ENCODE assay signal across 8 mouse cellular contexts in genomic region chr8:46211611-46212071, GRCm38 (mm10). TPM values are rescaled to one million over a fixed set of nuclear protein-coding genes. Genes with fewer than 3 reads are reported as not detected.
A peak's percentile ranks its signal among the peaks of the same experiment; 100 is the strongest.
DNase-seq lines count a peak whose midpoint lies in the region; ATAC-seq and TF ChIP-seq lines count a peak whose summit lies in the region.

No protein-coding gene starts in this region.

- 5% methylated on average over 13 of the region's 13 CpGs for WGBS in neural tube, embryonic 11.5 days
- WGBS in forebrain, embryonic 11.5 days = 3% methylated on average over 13 of the region's 13 CpGs
- 12% methylated on average over 13 of the region's 13 CpGs for WGBS in kidney, adult 2 months
- WGBS in midbrain, embryonic 12.5 days = 4% methylated on average over 13 of the region's 13 CpGs

- H3K4me3 ChIP-seq in neural tube, embryonic 11.5 days (ENCODE audit: low read depth, low read length) = peak overlapping the region; percentile 70
- peak overlapping the region; percentile 80 for H3K4me3 ChIP-seq in forebrain, embryonic 11.5 days (ENCODE audit: low read depth, low read length)
- H3K4me3 ChIP-seq in kidney, adult 2 months (ENCODE audit: insufficient read depth, low read depth, low read length) = peak overlapping the region; percentile 92
- H3K4me3 ChIP-seq in midbrain, embryonic 12.5 days = peak overlapping the region; percentile 80

- ATAC-seq in neural tube, embryonic 11.5 days (ENCODE audit: insufficient read depth, low FRiP score, low TSS enrichment) = no peak
- no peak for ATAC-seq in forebrain, embryonic 11.5 days (replicated peaks; ENCODE audit: low FRiP score)
- ATAC-seq in midbrain, embryonic 12.5 days (ENCODE audit: low FRiP score, low read depth) = no peak

- H3K27ac ChIP-seq in neural tube, embryonic 11.5 days (ENCODE audit: low read depth, low read length) = peak overlapping the region; percentile 93
- peak overlapping the region; percentile 92; the same call in 1 of the 2 replicates for H3K27ac ChIP-seq in forebrain, embryonic 11.5 days (ENCODE audit: low read depth, low read length)
- peak overlapping the region; percentile 96 for H3K27ac ChIP-seq in kidney, adult 2 months (ENCODE audit: insufficient read depth, low read depth, low read length)
- peak overlapping the region; percentile 96 for H3K27ac ChIP-seq in midbrain, embryonic 12.5 days (replicated peaks)

- peak; percentile 25 for DNase-seq in adrenal gland, postnatal 10 days
- DNase-seq in adrenal gland, postnatal 4 days (ENCODE audit: low spot score in 2 of 2) = no peak
- DNase-seq in neural tube, embryonic 11.5 days (ENCODE audit: low spot score) = no peak
- DNase-seq in neural tube, embryonic 10.5 days (ENCODE audit: extremely low spot score, low spot score) = no peak
- DNase-seq in forebrain, embryonic 11.5 days (ENCODE audit: low spot score) = no peak
- DNase-seq in kidney, adult 2 months = peak; percentile 80
- DNase-seq in urinary bladder, postnatal 36 days (ENCODE audit: low spot score in 2 of 2) = no peak

- TF ChIP-seq POLR2A in kidney, adult 2 months (IDR thresholded peaks at IDR 0.05; ENCODE audit: low read depth, low read length) = no peak

- peaks cover 5% of the 10 kb centered on the region; the same call in 1 of the 2 replicates for H3K36me3 ChIP-seq in neural tube, embryonic 11.5 days (ENCODE audit: control insufficient read depth, insufficient read depth, low read length)
- peaks cover 8% of the 10 kb centered on the region for H3K36me3 ChIP-seq in forebrain, embryonic 11.5 days (ENCODE audit: control insufficient read depth, insufficient read depth, low read length)
- peaks cover 13% of the 10 kb centered on the region for H3K36me3 ChIP-seq in kidney, adult 2 months (ENCODE audit: control insufficient read depth, insufficient read depth, low read length)
- H3K36me3 ChIP-seq in midbrain, embryonic 12.5 days = peaks cover 26% of the 10 kb centered on the region

- H3K9ac ChIP-seq in neural tube, embryonic 11.5 days (ENCODE audit: low read length) = peak overlapping the region; percentile 87
- H3K9ac ChIP-seq in forebrain, embryonic 11.5 days (ENCODE audit: low read length) = peak overlapping the region; percentile 95; the same call in 1 of the 2 replicates
- peak overlapping the region; percentile 92 for H3K9ac ChIP-seq in midbrain, embryonic 12.5 days (replicated peaks)

- TF ChIP-seq CTCF in kidney, adult 2 months (conservative IDR thresholded peaks at IDR 0.05; ENCODE audit: insufficient read depth, insufficient read length, low read depth, low read length) = no peak

- no peaks in the 10 kb centered on the region for H3K9me3 ChIP-seq in neural tube, embryonic 11.5 days (ENCODE audit: control insufficient read depth, low read length)
- no peaks in the 10 kb centered on the region for H3K9me3 ChIP-seq in forebrain, embryonic 11.5 days (ENCODE audit: control insufficient read depth, low read length)
- H3K9me3 ChIP-seq in midbrain, embryonic 12.5 days = no peaks in the 10 kb centered on the region

- H3K4me1 ChIP-seq in neural tube, embryonic 11.5 days (ENCODE audit: control insufficient read depth, insufficient read depth, low read length) = peaks cover 16% of the 10 kb centered on the region
- H3K4me1 ChIP-seq in forebrain, embryonic 11.5 days (replicated peaks; ENCODE audit: control insufficient read depth, insufficient read depth, low read length) = peaks cover 6% of the 10 kb centered on the region
- H3K4me1 ChIP-seq in kidney, adult 2 months (ENCODE audit: control insufficient read depth, insufficient read depth, low read length) = peaks cover 21% of the 10 kb centered on the region
- peaks cover 32% of the 10 kb centered on the region for H3K4me1 ChIP-seq in midbrain, embryonic 12.5 days

- peak overlapping the region; percentile 69 for H3K4me2 ChIP-seq in neural tube, embryonic 11.5 days (ENCODE audit: low read depth)
- peak overlapping the region; percentile 85 for H3K4me2 ChIP-seq in forebrain, embryonic 11.5 days (ENCODE audit: low read depth, low read length, severe bottlenecking)
- H3K4me2 ChIP-seq in midbrain, embryonic 12.5 days (replicated peaks) = peak overlapping the region; percentile 81

- H3K27me3 ChIP-seq in neural tube, embryonic 11.5 days (ENCODE audit: control insufficient read depth, insufficient read depth, low read length) = no peaks in the 10 kb centered on the region
- H3K27me3 ChIP-seq in forebrain, embryonic 11.5 days (ENCODE audit: control insufficient read depth, insufficient read depth, low read length) = 0 out of 2 replicates have a peak, but pooled peaks cover 2% of the 10 kb centered on the region
- H3K27me3 ChIP-seq in kidney, adult 2 months (replicated peaks; ENCODE audit: control insufficient read depth, insufficient read depth, low read length) = no peaks in the 10 kb centered on the region
- peaks cover 13% of the 10 kb centered on the region for H3K27me3 ChIP-seq in midbrain, embryonic 12.5 days

RNA-seq across cellular contexts. Expression of gene Slc25a4, which starts 0.6 kb away (rescaled TPM):
- 100 to 1,000 TPM; 276 to 572 TPM for total RNA-seq in adrenal gland, postnatal 10 days (2021)
- 100 to 1,000 TPM; 273 to 285 TPM for total RNA-seq in adrenal gland, postnatal 4 days (2021)
- polyA plus RNA-seq in neural tube, embryonic 11.5 days (2014; fragmentation: Nextera tagmentation; extraction: Ambion mirVana) = 539 and 548 TPM in 2 replicates
- polyA plus RNA-seq in forebrain, embryonic 11.5 days (2014; fragmentation: Nextera tagmentation; extraction: Ambion mirVana) = 417 and 429 TPM in 2 replicates
- 502 TPM in 2 replicates for polyA plus RNA-seq in kidney, adult 2 months (2012; rRNA removed)
- polyA plus RNA-seq in midbrain, embryonic 12.5 days (2016; fragmentation: Nextera tagmentation; extraction: Ambion mirVana) = 494 and 521 TPM in 2 replicates

RNA-seq across cellular contexts. Expression of gene Snx25, which starts 59.7 kb away (rescaled TPM):
- total RNA-seq in adrenal gland, postnatal 10 days (2021) = 10 to 100 TPM; 17.0 to 18.7 TPM
- total RNA-seq in adrenal gland, postnatal 4 days (2021) = 10 to 100 TPM; 19.2 to 20.6 TPM
- 6.5 and 8.5 TPM in 2 replicates for polyA plus RNA-seq in neural tube, embryonic 11.5 days (2014; fragmentation: Nextera tagmentation; extraction: Ambion mirVana)
- 4.2 and 7.5 TPM in 2 replicates for polyA plus RNA-seq in forebrain, embryonic 11.5 days (2014; fragmentation: Nextera tagmentation; extraction: Ambion mirVana)
- 8.6 and 9.8 TPM in 2 replicates for polyA plus RNA-seq in kidney, adult 2 months (2012; rRNA removed)
- 4.6 and 5.3 TPM in 2 replicates for polyA plus RNA-seq in midbrain, embryonic 12.5 days (2016; fragmentation: Nextera tagmentation; extraction: Ambion mirVana)

Comparison
In these comparisons a context has a peak if more than half of its experiments do, and no peak if none do; other contexts are left out.
1. DNase-seq: peak in adrenal gland, postnatal 10 days (single experiment) and kidney, adult 2 months (single experiment); none in adrenal gland, postnatal 4 days (0 of 2), neural tube, embryonic 11.5 days (single experiment), neural tube, embryonic 10.5 days (single experiment), forebrain, embryonic 11.5 days (single experiment) and urinary bladder, postnatal 36 days (0 of 2).
2. Peak in every context shown above with its lines, with median percentiles within 50 percentile points of each other: H3K27ac ChIP-seq, H3K4me2 ChIP-seq, H3K4me3 ChIP-seq and H3K9ac ChIP-seq.